Mouse (Mus musculus): Measurements from ENCODE around the gene Fibcd1. TPM values are rescaled to one million over a fixed set of nuclear protein-coding genes. Genes with fewer than 3 reads are reported as not detected.

The Fibcd1 gene
- polyA plus RNA-seq, 2 experiments = 0.01 TPM; not detected in 1

GRCm38 (mm10) chr2:31862919-31863318 lies 17.1 kb upstream of the Fibcd1 start:
- Histone ChIP-seq H3K27ac (no peak overlapping the region), H3K9ac (replicated peaks) (no peak overlapping the region), H3K27me3 (ENCODE audit: control insufficient read depth, insufficient read depth, low read length) (no peaks in the 10 kb centered on the region), H3K36me3 (replicated peaks; ENCODE audit: control insufficient read depth, insufficient read depth, low read depth) (no peaks in the 10 kb centered on the region), H3K9me3 (ENCODE audit: control insufficient read depth, low read length) (no peaks in the 10 kb centered on the region), H3K4me2 (ENCODE audit: low read depth) (no peak overlapping the region), H3K4me1 (replicated peaks; ENCODE audit: control insufficient read depth in 2 of 2, insufficient read depth in 2 of 2, low read length in 1 of 2) (no peaks in the 10 kb centered on the region), H3K4me3 (ENCODE audit: insufficient read depth in 1 of 2, low read depth in 2 of 2, low read length in 2 of 2) (no peak overlapping the region)
- TF ChIP-seq EP300 (IDR thresholded peaks at IDR 0.05; ENCODE audit: low read depth) = no peak
- no peak for TF ChIP-seq CTCF (IDR thresholded peaks at IDR 0.05; ENCODE audit: low read depth)
- ATAC-seq (ENCODE audit: insufficient read depth) (no peak), DNase-seq (ENCODE audit: low read depth in 3 of 3, low spot score in 3 of 3) (no peak)
- 26% methylated on average over 1 of the region's 1 CpGs for WGBS (ENCODE audit: insufficient replicate concordance)

GRCm38 (mm10) chr2:31858500-31858899 lies 12.7 kb upstream of the Fibcd1 start:
- H3K4me3 ChIP-seq (ENCODE audit: insufficient read depth in 1 of 2, low read depth in 2 of 2, low read length in 2 of 2) = no peak overlapping the region
- H3K36me3 ChIP-seq (replicated peaks; ENCODE audit: control insufficient read depth, insufficient read depth, low read depth) = no peaks in the 10 kb centered on the region
- H3K9me3 ChIP-seq (ENCODE audit: control insufficient read depth, low read length) = no peaks in the 10 kb centered on the region
- whole genome bisulfite sequencing (ENCODE audit: insufficient replicate concordance) = 39% methylated on average over 12 of the region's 12 CpGs
- no peak overlapping the region for H3K4me2 ChIP-seq (ENCODE audit: low read depth)
- no peak overlapping the region for H3K27ac ChIP-seq
- no peaks in the 10 kb centered on the region for H3K27me3 ChIP-seq (ENCODE audit: control insufficient read depth, insufficient read depth, low read length)
- TF ChIP-seq EP300 (IDR thresholded peaks at IDR 0.05; ENCODE audit: low read depth) (no peak), CTCF (IDR thresholded peaks at IDR 0.05; ENCODE audit: low read depth) (no peak)
- no peak for ATAC-seq (ENCODE audit: insufficient read depth)
- no peak for DNase-seq (ENCODE audit: low read depth in 3 of 3, low spot score in 3 of 3)
- H3K9ac ChIP-seq (replicated peaks) = no peak overlapping the region
- H3K4me1 ChIP-seq (replicated peaks; ENCODE audit: control insufficient read depth in 2 of 2, insufficient read depth in 2 of 2, low read length in 1 of 2) = 0 out of 4 replicates have a peak, but pooled peaks cover 0 to 2% of the 10 kb centered on the region in 2 experiments

GRCm38 (mm10) chr2:31857180-31857579 lies 11.4 kb upstream of the Fibcd1 start:
- H3K27ac ChIP-seq = no peak overlapping the region
- DNase-seq (ENCODE audit: low read depth in 3 of 3, low spot score in 3 of 3) (no peak), ATAC-seq (ENCODE audit: insufficient read depth) (no peak)
- H3K4me3 ChIP-seq (ENCODE audit: insufficient read depth in 1 of 2, low read depth in 2 of 2, low read length in 2 of 2) = no peak overlapping the region
- no peak for TF ChIP-seq CTCF (IDR thresholded peaks at IDR 0.05; ENCODE audit: low read depth)
- no peak for TF ChIP-seq EP300 (IDR thresholded peaks at IDR 0.05; ENCODE audit: low read depth)
- H3K4me2 ChIP-seq (ENCODE audit: low read depth) = no peak overlapping the region
- 0 out of 4 replicates have a peak, but pooled peaks cover 0 to 2% of the 10 kb centered on the region in 2 experiments for H3K4me1 ChIP-seq (replicated peaks; ENCODE audit: control insufficient read depth in 2 of 2, insufficient read depth in 2 of 2, low read length in 1 of 2)
- WGBS (ENCODE audit: insufficient replicate concordance) = 62% methylated on average over 6 of the region's 6 CpGs
- no peaks in the 10 kb centered on the region for H3K36me3 ChIP-seq (replicated peaks; ENCODE audit: control insufficient read depth, insufficient read depth, low read depth)
- no peaks in the 10 kb centered on the region for H3K9me3 ChIP-seq (ENCODE audit: control insufficient read depth, low read length)
- H3K9ac ChIP-seq (replicated peaks) = no peak overlapping the region
- no peaks in the 10 kb centered on the region for H3K27me3 ChIP-seq (ENCODE audit: control insufficient read depth, insufficient read depth, low read length)

- Histone ChIP-seq H3K4me2 (ENCODE audit: low read depth) (no peak overlapping the region), H3K9me3 (ENCODE audit: control insufficient read depth, low read length) (no peaks in the 10 kb centered on the region), H3K27ac (no peak overlapping the region), H3K36me3 (replicated peaks; ENCODE audit: control insufficient read depth, insufficient read depth, low read depth) (no peaks in the 10 kb centered on the region), H3K27me3 (ENCODE audit: control insufficient read depth, insufficient read depth, low read length) (no peaks in the 10 kb centered on the region), H3K4me3 (ENCODE audit: insufficient read depth in 1 of 2, low read depth in 2 of 2, low read length in 2 of 2) (no peak overlapping the region), H3K9ac (replicated peaks) (no peak overlapping the region), H3K4me1 (replicated peaks; ENCODE audit: control insufficient read depth in 2 of 2, insufficient read depth in 2 of 2, low read length in 1 of 2) (peaks cover 0 to 4% of the 10 kb centered on the region in 2 experiments; a peak in 1 of 4 replicates)
- 63% methylated on average over 8 of the region's 8 CpGs for WGBS (ENCODE audit: insufficient replicate concordance)
- no peak for ATAC-seq (ENCODE audit: insufficient read depth)
- no peak for TF ChIP-seq EP300 (IDR thresholded peaks at IDR 0.05; ENCODE audit: low read depth)
- no peak for TF ChIP-seq CTCF (IDR thresholded peaks at IDR 0.05; ENCODE audit: low read depth)
- peak in 1 of 3 experiments; percentile 16 for DNase-seq (ENCODE audit: low read depth in 3 of 3, low spot score in 3 of 3)
These were observed 10.2 kb upstream of the Fibcd1 start for GRCm38 (mm10) chr2:31855991-31856390.

GRCm38 (mm10) chr2:31850141-31850540 lies 4.3 kb upstream of the Fibcd1 start:
- H3K36me3 ChIP-seq (replicated peaks; ENCODE audit: control insufficient read depth, insufficient read depth, low read depth) = no peaks in the 10 kb centered on the region
- no peaks in the 10 kb centered on the region for H3K9me3 ChIP-seq (ENCODE audit: control insufficient read depth, low read length)
- no peak overlapping the region for H3K27ac ChIP-seq
- H3K27me3 ChIP-seq (ENCODE audit: control insufficient read depth, insufficient read depth, low read length) = peaks cover 22% of the 10 kb centered on the region
- H3K4me1 ChIP-seq (replicated peaks; ENCODE audit: control insufficient read depth in 2 of 2, insufficient read depth in 2 of 2, low read length in 1 of 2) = peaks cover 0 to 2% of the 10 kb centered on the region in 2 experiments; a peak in 1 of 4 replicates
- WGBS (ENCODE audit: insufficient replicate concordance) = 69% methylated on average over 12 of the region's 12 CpGs
- H3K4me3 ChIP-seq (ENCODE audit: insufficient read depth in 1 of 2, low read depth in 2 of 2, low read length in 2 of 2) = no peak overlapping the region
- DNase-seq (ENCODE audit: low read depth in 3 of 3, low spot score in 3 of 3) (no peak), ATAC-seq (ENCODE audit: insufficient read depth) (no peak)
- no peak overlapping the region for H3K4me2 ChIP-seq (ENCODE audit: low read depth)
- TF ChIP-seq CTCF (IDR thresholded peaks at IDR 0.05; ENCODE audit: low read depth) (no peak), EP300 (IDR thresholded peaks at IDR 0.05; ENCODE audit: low read depth) (no peak)
- no peak overlapping the region for H3K9ac ChIP-seq (replicated peaks)

Data from liver, embryonic 14.5 days (tissue).